Mouse (Mus musculus): ENCODE data around the gene Zic1. TPM values are rescaled to one million over a fixed set of nuclear protein-coding genes. Genes with fewer than 3 reads are reported as not detected.

Zic1 gene
- polyA plus RNA-seq, 1 experiment from 2014 or later = 8.0 TPM

DNA sequence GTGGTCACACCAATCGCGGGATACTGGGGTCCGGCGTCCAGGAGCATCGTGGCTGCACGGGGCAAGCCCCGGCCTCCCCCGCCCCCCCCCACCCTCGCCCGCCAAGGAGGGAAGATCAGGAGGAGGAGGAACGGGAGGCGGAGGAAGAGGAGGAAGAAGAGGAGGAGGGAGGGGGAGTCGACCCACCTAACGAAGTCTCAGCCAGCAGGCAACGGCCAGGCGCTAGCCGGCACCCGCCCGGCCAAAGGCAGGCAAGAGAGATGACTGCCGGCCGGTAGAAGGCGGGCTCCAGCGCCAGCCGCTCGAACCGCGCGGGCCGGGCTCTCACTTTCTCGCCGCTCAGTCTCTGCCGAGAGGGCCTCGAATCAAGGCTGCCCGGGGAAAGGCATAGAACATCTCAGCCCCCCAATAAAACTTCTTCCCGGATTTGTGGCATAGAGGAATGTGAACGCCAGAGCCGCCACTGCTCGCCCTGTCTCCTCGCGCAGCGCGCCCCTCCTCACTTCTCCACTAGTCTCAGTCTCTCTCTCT, 574 bp downstream of the Zic1 start:
- Histone ChIP-seq H3K4me2 (ENCODE audit: low read length) (peak overlapping the region; percentile 52), H3K36me3 (ENCODE audit: control insufficient read depth, insufficient read depth) (no peaks in the 10 kb centered on the region), H3K27ac (ENCODE audit: low read length) (peak overlapping the region; percentile 84), H3K9ac (replicated peaks; ENCODE audit: low read depth, low read length) (peak overlapping the region; percentile 70), H3K9me3 (ENCODE audit: control insufficient read depth, low read length) (no peaks in the 10 kb centered on the region), H3K4me1 (replicated peaks; ENCODE audit: control insufficient read depth, insufficient read depth, low read length) (peaks cover 28% of the 10 kb centered on the region), H3K4me3 (replicated peaks; ENCODE audit: low read length) (peak overlapping the region; percentile 53), H3K27me3 (replicated peaks; ENCODE audit: control insufficient read depth, insufficient read depth, low read length) (peaks cover 26% of the 10 kb centered on the region)
- ATAC-seq = peak; percentile 24
- WGBS = under 1% methylated on average over 42 of the region's 42 CpGs

DNA sequence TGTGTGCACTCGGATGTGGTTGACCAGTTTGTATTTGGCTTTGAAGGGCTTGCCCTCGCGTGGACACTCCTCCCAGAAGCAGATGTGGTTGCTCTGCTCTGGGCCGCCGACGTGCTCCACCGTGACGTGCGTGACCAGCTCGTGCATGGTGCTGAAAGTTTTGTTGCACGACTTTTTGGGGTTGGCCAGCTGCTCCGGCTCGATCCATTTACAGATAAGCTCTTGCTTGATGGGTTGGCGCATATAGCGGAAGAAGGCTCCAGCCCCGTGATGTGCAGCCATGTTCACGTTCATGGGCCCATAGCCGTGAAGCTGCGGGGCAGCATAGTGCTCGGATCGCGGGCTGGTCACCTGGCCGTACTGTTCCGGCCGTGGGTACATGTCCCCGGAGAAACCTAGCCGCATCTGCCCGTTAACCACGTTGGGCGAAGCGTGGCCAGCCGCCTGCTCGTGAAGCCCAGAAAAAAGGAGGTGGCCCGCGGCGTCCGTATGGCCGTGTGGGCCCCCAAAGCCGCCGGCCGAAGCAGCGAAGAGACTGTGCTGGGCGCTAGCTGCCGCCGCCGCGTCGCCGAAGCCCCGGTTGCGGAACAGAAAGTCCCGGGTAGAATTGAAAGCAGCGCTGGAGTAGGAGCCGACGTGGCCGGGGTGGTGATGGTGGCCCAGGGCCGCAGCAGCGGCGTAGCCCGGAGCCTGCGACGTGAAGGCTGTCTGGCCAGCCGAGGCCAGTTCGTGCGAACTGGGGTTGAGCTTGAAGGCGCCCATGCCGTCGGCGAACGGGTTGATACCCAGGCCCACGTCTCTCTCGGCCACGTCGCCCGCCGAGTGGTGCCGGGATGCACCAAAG, 1.3 kb downstream of the Zic1 start:
- Histone ChIP-seq H3K4me2 (ENCODE audit: low read length) (peak overlapping the region; percentile 52), H3K27ac (ENCODE audit: low read length) (peak overlapping the region; percentile 84), H3K9ac (replicated peaks; ENCODE audit: low read depth, low read length) (peak overlapping the region; percentile 70), H3K4me3 (replicated peaks; ENCODE audit: low read length) (peak overlapping the region; percentile 53), H3K9me3 (ENCODE audit: control insufficient read depth, low read length) (no peaks in the 10 kb centered on the region), H3K4me1 (replicated peaks; ENCODE audit: control insufficient read depth, insufficient read depth, low read length) (peaks cover 28% of the 10 kb centered on the region), H3K36me3 (ENCODE audit: control insufficient read depth, insufficient read depth) (no peaks in the 10 kb centered on the region), H3K27me3 (replicated peaks; ENCODE audit: control insufficient read depth, insufficient read depth, low read length) (peaks cover 22% of the 10 kb centered on the region)
- WGBS = under 1% methylated on average over 77 of the region's 77 CpGs
- peak; percentile 27 for ATAC-seq

DNA sequence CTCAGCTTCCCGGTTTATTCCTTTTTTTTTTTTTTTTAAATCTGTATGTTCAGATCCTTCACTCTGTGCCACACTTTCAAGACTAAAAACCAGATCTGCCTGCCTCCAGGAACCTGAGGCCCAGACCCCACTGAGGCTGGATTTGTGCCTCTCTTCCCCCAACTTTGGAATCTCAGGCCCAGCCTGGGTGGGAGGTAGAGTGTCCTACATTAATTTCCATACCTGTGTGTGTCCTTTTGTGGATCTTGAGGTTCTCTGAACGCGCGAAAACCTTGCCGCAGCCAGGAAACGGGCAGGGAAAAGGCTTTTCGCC, 1.8 kb downstream of the Zic1 start:
- peaks cover 28% of the 10 kb centered on the region for H3K4me1 ChIP-seq (replicated peaks; ENCODE audit: control insufficient read depth, insufficient read depth, low read length)
- peak overlapping the region; percentile 52 for H3K4me2 ChIP-seq (ENCODE audit: low read length)
- H3K9ac ChIP-seq (replicated peaks; ENCODE audit: low read depth, low read length) = peak overlapping the region; percentile 70
- 1% methylated on average over 7 of the region's 7 CpGs for WGBS
- no peaks in the 10 kb centered on the region for H3K9me3 ChIP-seq (ENCODE audit: control insufficient read depth, low read length)
- peak overlapping the region; percentile 84 for H3K27ac ChIP-seq (ENCODE audit: low read length)
- ATAC-seq = no peak
- no peaks in the 10 kb centered on the region for H3K36me3 ChIP-seq (ENCODE audit: control insufficient read depth, insufficient read depth)
- H3K27me3 ChIP-seq (replicated peaks; ENCODE audit: control insufficient read depth, insufficient read depth, low read length) = peaks cover 19% of the 10 kb centered on the region
- peak overlapping the region; percentile 53 for H3K4me3 ChIP-seq (replicated peaks; ENCODE audit: low read length)

DNA sequence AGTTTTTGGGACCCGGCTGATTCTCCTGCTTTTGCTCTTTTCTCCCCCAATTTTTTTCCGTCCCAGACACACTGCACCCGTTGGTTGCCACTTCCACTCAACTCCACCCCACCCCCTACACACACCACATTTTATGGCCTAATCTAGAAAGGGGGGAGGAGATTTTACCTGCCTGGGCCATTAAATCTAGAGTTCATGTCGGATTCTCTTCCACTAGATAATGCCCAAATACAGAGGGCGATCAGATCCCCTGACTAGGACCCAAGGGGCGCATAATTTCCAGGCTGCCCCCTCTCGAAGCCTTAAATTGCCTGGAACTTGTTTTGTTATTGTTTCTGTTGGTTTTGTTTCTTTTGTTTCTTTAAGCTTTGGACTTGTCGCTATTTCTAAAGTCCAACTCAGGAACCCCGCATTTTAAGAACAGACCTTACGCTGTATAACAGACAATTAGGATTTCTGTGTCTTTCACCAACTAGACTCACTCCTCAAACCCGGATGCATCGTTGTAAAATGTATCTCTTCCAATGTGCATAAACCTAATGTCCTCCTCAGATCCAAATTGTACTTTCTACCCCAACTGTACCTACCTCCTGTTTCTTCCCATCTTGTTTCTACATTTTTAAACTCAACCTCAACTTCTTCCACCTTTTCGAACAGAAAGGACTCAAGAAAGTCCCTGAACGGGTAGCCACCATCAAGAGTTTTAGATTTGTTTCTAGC, 2.4 kb downstream of the Zic1 start:
- Histone ChIP-seq H3K4me2 (ENCODE audit: low read length) (peak overlapping the region; percentile 52), H3K27me3 (replicated peaks; ENCODE audit: control insufficient read depth, insufficient read depth, low read length) (peaks cover 13% of the 10 kb centered on the region), H3K9ac (replicated peaks; ENCODE audit: low read depth, low read length) (peak overlapping the region; percentile 70), H3K36me3 (ENCODE audit: control insufficient read depth, insufficient read depth) (no peaks in the 10 kb centered on the region), H3K4me3 (replicated peaks; ENCODE audit: low read length) (peak overlapping the region; percentile 53), H3K4me1 (replicated peaks; ENCODE audit: control insufficient read depth, insufficient read depth, low read length) (peaks cover 28% of the 10 kb centered on the region), H3K9me3 (ENCODE audit: control insufficient read depth, low read length) (no peaks in the 10 kb centered on the region), H3K27ac (ENCODE audit: low read length) (peak overlapping the region; percentile 42)
- no peak for ATAC-seq
- 9% methylated on average over 14 of the region's 14 CpGs for WGBS

DNA sequence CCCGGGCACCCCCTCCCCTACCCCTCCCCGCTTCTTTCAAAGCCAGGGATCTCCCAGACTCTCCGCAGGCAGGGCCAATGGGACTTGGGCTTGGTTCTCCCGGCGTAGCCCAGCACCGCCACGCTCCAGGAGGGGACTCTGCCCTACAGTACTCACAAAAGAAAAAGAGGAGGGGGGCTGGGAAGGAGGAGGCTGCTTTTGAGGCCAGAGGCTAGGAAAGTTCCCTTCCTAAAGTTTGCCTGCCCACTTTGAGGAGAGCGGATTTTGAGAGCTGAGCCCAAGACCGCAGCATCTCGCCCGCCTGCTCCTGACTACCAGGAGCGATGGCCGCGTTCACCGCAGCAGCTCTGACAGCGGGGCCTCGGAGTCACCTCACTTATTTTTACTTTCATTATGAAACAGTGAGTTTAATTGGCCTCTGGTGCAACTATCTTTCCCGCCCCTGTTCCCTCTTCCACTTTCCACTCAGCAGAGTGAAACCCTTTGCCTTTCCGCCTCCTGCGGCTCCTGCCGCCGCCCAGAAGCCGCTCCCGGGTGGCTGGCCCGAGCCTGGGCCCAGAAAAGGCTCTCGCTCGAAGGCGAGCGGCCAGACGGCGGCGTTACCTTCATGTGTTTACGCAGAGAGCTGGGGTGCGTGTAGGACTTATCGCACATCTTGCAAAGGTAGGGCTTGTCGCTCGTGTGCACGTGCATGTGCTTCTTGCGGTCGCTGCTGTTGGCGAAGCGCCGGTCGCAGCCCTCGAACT, 3.6 kb downstream of the Zic1 start, which contains the start of gene Zic4:
Gene Zic4, plus strand, starts transcription at position 558 of the 746 bp plus-strand sequence.
- Histone ChIP-seq H3K4me2 (ENCODE audit: low read length) (peak within 1 kb of the TSS; percentile 54), H3K4me1 (replicated peaks; ENCODE audit: control insufficient read depth, insufficient read depth, low read length) (peaks cover 24% of the 10 kb centered on the region), H3K9me3 (ENCODE audit: control insufficient read depth, low read length) (no peaks in the 10 kb centered on the region), H3K36me3 (ENCODE audit: control insufficient read depth, insufficient read depth) (no peaks in the 10 kb centered on the region), H3K27ac (ENCODE audit: low read length) (peak within 1 kb of the TSS; percentile 68), H3K4me3 (replicated peaks; ENCODE audit: low read length) (peak within 1 kb of the TSS; percentile 53), H3K27me3 (replicated peaks; ENCODE audit: control insufficient read depth, insufficient read depth, low read length) (peaks cover 13% of the 10 kb centered on the region), H3K9ac (replicated peaks; ENCODE audit: low read depth, low read length) (peak within 1 kb of the TSS; percentile 70)
- ATAC-seq = peak; percentile 62
- under 1% methylated on average over 45 of the region's 45 CpGs for WGBS

DNA sequence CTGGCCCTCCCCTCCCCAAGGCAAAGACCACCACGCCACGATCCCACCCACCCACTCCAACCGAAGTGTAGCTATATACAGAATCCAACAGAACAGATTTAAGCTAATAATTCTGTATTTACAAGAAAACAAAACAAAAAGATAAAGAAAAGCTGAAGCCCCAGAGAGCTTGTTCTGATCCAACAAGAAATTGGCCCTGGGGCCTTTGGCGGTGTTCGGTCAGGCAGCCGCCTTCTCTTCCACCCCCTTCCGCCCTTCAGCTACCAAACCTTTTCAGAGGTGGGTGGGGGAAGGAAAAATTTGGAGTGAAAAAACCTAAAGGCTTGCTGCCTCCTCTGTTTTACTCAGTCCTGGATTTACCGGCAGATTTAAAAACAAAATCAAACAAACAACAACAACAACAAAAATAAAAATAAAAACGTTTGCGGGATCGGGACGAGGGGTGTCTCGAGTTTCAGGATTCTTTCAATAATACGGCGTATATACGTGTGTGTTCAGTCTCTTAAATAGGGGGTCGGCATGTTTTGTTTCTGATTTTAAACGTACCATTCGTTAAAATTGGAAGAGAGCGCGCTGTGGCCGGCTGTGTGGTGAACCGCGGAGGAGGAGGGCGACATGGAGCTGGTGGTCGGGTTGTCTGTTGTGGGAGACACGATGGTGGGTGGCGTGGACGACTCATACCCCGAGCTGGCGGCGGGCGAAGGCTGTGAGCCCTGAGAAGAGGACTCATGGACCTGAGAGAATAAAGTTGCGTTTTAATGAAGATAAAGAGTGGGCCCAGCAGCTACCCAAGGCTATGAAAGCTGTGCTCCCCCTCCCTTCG, 4.4 kb downstream of the Zic1 start:
- Histone ChIP-seq H3K4me2 (ENCODE audit: low read length) (peak overlapping the region; percentile 54), H3K9me3 (ENCODE audit: control insufficient read depth, low read length) (no peaks in the 10 kb centered on the region), H3K27me3 (replicated peaks; ENCODE audit: control insufficient read depth, insufficient read depth, low read length) (peaks cover 16% of the 10 kb centered on the region), H3K27ac (ENCODE audit: low read length) (peak overlapping the region; percentile 68), H3K9ac (replicated peaks; ENCODE audit: low read depth, low read length) (peak overlapping the region; percentile 70), H3K4me1 (replicated peaks; ENCODE audit: control insufficient read depth, insufficient read depth, low read length) (peaks cover 24% of the 10 kb centered on the region), H3K4me3 (replicated peaks; ENCODE audit: low read length) (peak overlapping the region; percentile 53), H3K36me3 (ENCODE audit: control insufficient read depth, insufficient read depth) (no peaks in the 10 kb centered on the region)
- ATAC-seq = peak; percentile 15
- WGBS = 3% methylated on average over 35 of the region's 35 CpGs

DNA sequence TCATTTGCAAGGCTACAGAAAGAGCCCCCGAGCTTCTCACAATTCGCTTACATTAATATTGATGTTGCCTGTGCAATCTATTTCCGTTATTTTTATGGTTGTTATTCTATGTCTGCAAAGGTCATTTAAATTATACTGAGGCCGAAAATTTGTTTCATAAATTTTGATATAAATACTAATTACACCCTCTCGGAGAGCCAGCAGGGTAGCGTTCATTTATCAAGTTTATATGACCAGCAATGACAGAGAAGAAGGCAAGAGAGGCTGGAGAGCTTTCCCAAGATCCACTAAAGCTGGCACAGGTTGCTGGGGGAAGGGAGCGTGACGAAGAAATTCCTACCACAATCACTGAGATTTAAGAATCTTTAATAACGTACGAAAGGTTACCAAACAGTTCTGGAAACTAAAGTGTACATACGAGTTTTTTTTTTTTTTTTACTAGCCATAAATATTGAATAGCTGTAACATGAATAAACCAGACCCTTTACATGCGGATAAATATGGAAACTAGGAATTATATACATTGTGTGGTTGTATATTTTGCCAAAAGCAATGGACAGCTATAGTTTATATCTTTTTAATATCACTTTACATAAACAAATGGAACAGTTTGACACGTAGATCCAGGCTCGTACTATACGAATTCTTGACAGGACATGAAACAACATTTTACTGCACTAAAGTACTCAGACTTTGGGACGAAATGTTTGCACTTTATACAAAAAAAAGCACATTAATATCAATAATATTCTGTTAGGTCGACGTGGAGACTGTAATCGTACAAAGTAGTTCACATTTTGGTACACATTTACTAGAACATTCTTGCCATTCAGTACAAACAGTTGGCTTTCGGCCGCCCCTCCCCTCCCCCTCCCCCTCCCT, 5.2 kb downstream of the Zic1 start:
- H3K4me3 ChIP-seq (replicated peaks; ENCODE audit: low read length) = peak overlapping the region; percentile 53
- ATAC-seq = no peak
- H3K9me3 ChIP-seq (ENCODE audit: control insufficient read depth, low read length) = no peaks in the 10 kb centered on the region
- H3K9ac ChIP-seq (replicated peaks; ENCODE audit: low read depth, low read length) = 0 out of 2 replicates have a peak overlapping the region, but pooled peaks have one; percentile 35
- no peak overlapping the region for H3K27ac ChIP-seq (ENCODE audit: low read length)
- H3K4me2 ChIP-seq (ENCODE audit: low read length) = peak overlapping the region; percentile 54
- 27% methylated on average over 21 of the region's 21 CpGs for WGBS
- H3K27me3 ChIP-seq (replicated peaks; ENCODE audit: control insufficient read depth, insufficient read depth, low read length) = peaks cover 17% of the 10 kb centered on the region
- H3K4me1 ChIP-seq (replicated peaks; ENCODE audit: control insufficient read depth, insufficient read depth, low read length) = peaks cover 28% of the 10 kb centered on the region
- no peaks in the 10 kb centered on the region for H3K36me3 ChIP-seq (ENCODE audit: control insufficient read depth, insufficient read depth)
